Mouse (Mus musculus): Measurements from ENCODE around the gene Ophn1. TPM values are rescaled to one million over a fixed set of nuclear protein-coding genes. Genes with fewer than 3 reads are reported as not detected.

Ophn1 gene
- polyA plus RNA-seq, 1 experiment from 2014 or later, result 39.7 TPM

GRCm38 (mm10) chrX:98856046-98856445 is 34.8 kb downstream of the Ophn1 start:
- 80% methylated on average over 2 of the region's 2 CpGs for WGBS
- no peak overlapping the region for H3K9ac ChIP-seq
- H3K27me3 ChIP-seq (ENCODE audit: control insufficient read depth, insufficient read depth, low read length), result peaks cover 11% of the 10 kb centered on the region; the same call in 1 of the 2 replicates
- no peak overlapping the region for H3K4me2 ChIP-seq (replicated peaks)
- DNase-seq (ENCODE audit: low spot score) (no peak), ATAC-seq (ENCODE audit: low FRiP score) (no peak)
- H3K9me3 ChIP-seq (ENCODE audit: control insufficient read depth, low read length), result no peaks in the 10 kb centered on the region
- no peaks in the 10 kb centered on the region for H3K36me3 ChIP-seq (replicated peaks; ENCODE audit: control insufficient read depth, insufficient read depth)
- no peak overlapping the region for H3K27ac ChIP-seq
- H3K4me3 ChIP-seq (replicated peaks; ENCODE audit: low read length), result no peak overlapping the region
- no peaks in the 10 kb centered on the region for H3K4me1 ChIP-seq (replicated peaks; ENCODE audit: control insufficient read depth, insufficient read depth, low read length)

DNA sequence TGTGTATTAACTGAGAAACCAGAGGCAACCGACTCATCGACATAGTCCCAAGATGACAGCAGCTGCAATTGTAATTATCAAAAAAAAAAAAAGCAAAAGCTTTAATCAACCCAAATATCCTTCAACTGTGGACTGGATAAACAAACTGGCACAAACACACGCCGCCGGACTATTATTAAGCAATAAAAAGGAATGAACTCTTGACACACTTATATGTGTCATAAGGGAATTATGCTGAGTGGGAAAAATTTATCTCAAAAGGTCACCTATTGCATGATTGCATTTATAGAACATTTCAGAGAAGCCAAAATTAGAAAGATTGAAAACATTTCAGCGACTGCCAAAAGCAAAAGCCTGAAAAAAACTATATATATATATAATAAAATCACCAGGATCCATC is 40.0 kb downstream of the Ophn1 start:
- H3K4me3 ChIP-seq (replicated peaks; ENCODE audit: low read length), result no peak overlapping the region
- DNase-seq (ENCODE audit: low spot score), result no peak
- WGBS, result 86% methylated on average over 6 of the region's 6 CpGs
- H3K27me3 ChIP-seq (ENCODE audit: control insufficient read depth, insufficient read depth, low read length), result 0 out of 2 replicates have a peak, but pooled peaks cover 3% of the 10 kb centered on the region
- no peak overlapping the region for H3K27ac ChIP-seq
- no peak overlapping the region for H3K4me2 ChIP-seq (replicated peaks)
- ATAC-seq (ENCODE audit: low FRiP score), result no peak
- H3K9me3 ChIP-seq (ENCODE audit: control insufficient read depth, low read length), result no peaks in the 10 kb centered on the region
- no peaks in the 10 kb centered on the region for H3K36me3 ChIP-seq (replicated peaks; ENCODE audit: control insufficient read depth, insufficient read depth)
- H3K4me1 ChIP-seq (replicated peaks; ENCODE audit: control insufficient read depth, insufficient read depth, low read length), result no peaks in the 10 kb centered on the region
- no peak overlapping the region for H3K9ac ChIP-seq

- no peak overlapping the region for H3K4me3 ChIP-seq (replicated peaks; ENCODE audit: low read length)
- WGBS, result 67% methylated on average over 2 of the region's 2 CpGs
- ATAC-seq (ENCODE audit: low FRiP score), result no peak
- no peaks in the 10 kb centered on the region for H3K27me3 ChIP-seq (ENCODE audit: control insufficient read depth, insufficient read depth, low read length)
- H3K4me2 ChIP-seq (replicated peaks), result no peak overlapping the region
- H3K9ac ChIP-seq, result no peak overlapping the region
- H3K36me3 ChIP-seq (replicated peaks; ENCODE audit: control insufficient read depth, insufficient read depth), result no peaks in the 10 kb centered on the region
- no peak overlapping the region for H3K27ac ChIP-seq
- no peak for DNase-seq (ENCODE audit: low spot score)
- no peaks in the 10 kb centered on the region for H3K9me3 ChIP-seq (ENCODE audit: control insufficient read depth, low read length)
- H3K4me1 ChIP-seq (replicated peaks; ENCODE audit: control insufficient read depth, insufficient read depth, low read length), result no peaks in the 10 kb centered on the region
Measured at GRCm38 (mm10) chrX:98841606-98842005, 49.2 kb downstream of the Ophn1 start.

DNA sequence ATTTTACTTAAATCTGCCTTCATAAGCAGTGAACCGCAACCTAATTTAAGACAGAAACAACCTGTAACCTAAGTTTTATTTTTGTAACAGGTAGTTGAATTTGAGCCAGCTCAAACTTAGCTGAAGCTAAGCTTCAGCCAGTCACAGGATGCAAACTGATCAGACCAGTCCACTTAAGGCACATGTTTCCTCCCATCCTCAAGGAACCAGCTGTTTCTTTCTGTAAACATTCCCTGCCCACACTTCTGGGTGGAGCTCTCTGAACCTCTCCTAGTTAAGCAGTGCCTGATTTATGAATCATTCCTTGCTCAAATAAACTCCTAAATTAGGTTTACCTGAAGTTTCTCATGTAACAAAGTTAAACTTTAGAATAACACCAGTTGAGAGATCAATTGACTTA is 54.8 kb downstream of the Ophn1 start:
- 88% methylated on average over 1 of the region's 1 CpGs for WGBS
- no peaks in the 10 kb centered on the region for H3K27me3 ChIP-seq (ENCODE audit: control insufficient read depth, insufficient read depth, low read length)
- DNase-seq (ENCODE audit: low spot score) (no peak), ATAC-seq (ENCODE audit: low FRiP score) (no peak)
- no peaks in the 10 kb centered on the region for H3K4me1 ChIP-seq (replicated peaks; ENCODE audit: control insufficient read depth, insufficient read depth, low read length)
- no peaks in the 10 kb centered on the region for H3K36me3 ChIP-seq (replicated peaks; ENCODE audit: control insufficient read depth, insufficient read depth)
- no peak overlapping the region for H3K9ac ChIP-seq
- H3K4me2 ChIP-seq (replicated peaks), result no peak overlapping the region
- no peaks in the 10 kb centered on the region for H3K9me3 ChIP-seq (ENCODE audit: control insufficient read depth, low read length)
- H3K27ac ChIP-seq, result no peak overlapping the region
- H3K4me3 ChIP-seq (replicated peaks; ENCODE audit: low read length), result no peak overlapping the region

DNA sequence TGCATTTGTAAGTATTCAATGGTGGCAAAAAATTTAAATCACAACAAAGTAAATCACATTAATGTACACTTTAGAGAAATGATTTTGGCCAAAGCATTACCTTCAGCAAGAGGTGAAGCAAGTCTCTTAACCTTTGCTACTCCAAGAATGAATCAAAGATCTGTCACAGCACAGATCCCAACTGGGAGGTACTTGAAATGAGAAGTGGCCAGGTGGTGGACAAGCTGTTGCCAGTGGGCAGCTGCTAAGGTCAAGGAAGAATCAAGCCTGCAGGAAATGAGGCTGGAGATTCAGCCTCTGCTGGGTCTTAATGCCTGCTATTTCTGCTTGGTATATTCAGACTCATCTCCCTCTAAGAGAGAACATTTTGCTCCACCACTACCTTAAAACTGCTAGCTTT is 87.0 kb downstream of the Ophn1 start:
- Histone ChIP-seq H3K9me3 (ENCODE audit: control insufficient read depth, low read length) (no peaks in the 10 kb centered on the region), H3K9ac (no peak overlapping the region), H3K36me3 (replicated peaks; ENCODE audit: control insufficient read depth, insufficient read depth) (no peaks in the 10 kb centered on the region), H3K4me2 (replicated peaks) (no peak overlapping the region), H3K27ac (no peak overlapping the region), H3K4me1 (replicated peaks; ENCODE audit: control insufficient read depth, insufficient read depth, low read length) (no peaks in the 10 kb centered on the region), H3K27me3 (ENCODE audit: control insufficient read depth, insufficient read depth, low read length) (no peaks in the 10 kb centered on the region), H3K4me3 (replicated peaks; ENCODE audit: low read length) (no peak overlapping the region)
- DNase-seq (ENCODE audit: low spot score) (no peak), ATAC-seq (ENCODE audit: low FRiP score) (no peak)

DNA sequence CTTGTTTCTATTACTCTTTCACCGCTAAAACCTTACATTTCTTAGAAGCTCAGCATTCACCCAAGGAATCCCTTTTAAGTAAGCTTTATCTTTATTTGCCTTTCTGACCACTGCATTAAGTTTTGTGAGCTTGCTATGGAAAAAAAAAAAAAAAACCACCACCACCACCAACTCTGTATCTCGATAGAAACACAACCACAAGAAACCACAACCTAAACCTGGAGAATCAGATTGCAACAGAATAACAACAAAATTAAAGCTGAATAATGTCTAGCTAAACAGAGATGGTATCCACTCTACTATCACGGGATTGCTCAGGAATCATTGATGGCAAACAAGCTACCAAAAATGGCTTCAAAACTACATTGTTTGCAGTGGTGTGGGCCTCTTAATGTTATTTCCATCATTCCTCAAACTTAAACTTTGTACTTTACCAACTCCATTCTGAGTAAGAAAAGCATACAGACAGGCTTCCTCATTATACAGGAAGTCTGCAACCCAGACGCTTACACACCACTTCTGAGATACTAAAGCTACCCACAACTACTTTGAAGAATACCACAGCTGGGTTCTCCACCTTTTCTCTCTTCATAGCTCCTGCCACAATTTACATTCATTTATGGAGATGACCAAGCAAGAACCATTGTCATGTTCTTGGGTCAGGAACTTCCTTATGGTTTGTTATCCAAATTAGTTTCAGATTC is 116.4 kb downstream of the Ophn1 start:
- WGBS, result 85% methylated on average over 4 of the region's 4 CpGs
- Histone ChIP-seq H3K4me3 (replicated peaks; ENCODE audit: low read length) (no peak overlapping the region), H3K36me3 (replicated peaks; ENCODE audit: control insufficient read depth, insufficient read depth) (no peaks in the 10 kb centered on the region), H3K27ac (no peak overlapping the region), H3K4me2 (replicated peaks) (no peak overlapping the region), H3K9me3 (ENCODE audit: control insufficient read depth, low read length) (no peaks in the 10 kb centered on the region), H3K4me1 (replicated peaks; ENCODE audit: control insufficient read depth, insufficient read depth, low read length) (no peaks in the 10 kb centered on the region), H3K27me3 (ENCODE audit: control insufficient read depth, insufficient read depth, low read length) (no peaks in the 10 kb centered on the region), H3K9ac (no peak overlapping the region)
- no peak for ATAC-seq (ENCODE audit: low FRiP score)
- DNase-seq (ENCODE audit: low spot score), result no peak

DNA sequence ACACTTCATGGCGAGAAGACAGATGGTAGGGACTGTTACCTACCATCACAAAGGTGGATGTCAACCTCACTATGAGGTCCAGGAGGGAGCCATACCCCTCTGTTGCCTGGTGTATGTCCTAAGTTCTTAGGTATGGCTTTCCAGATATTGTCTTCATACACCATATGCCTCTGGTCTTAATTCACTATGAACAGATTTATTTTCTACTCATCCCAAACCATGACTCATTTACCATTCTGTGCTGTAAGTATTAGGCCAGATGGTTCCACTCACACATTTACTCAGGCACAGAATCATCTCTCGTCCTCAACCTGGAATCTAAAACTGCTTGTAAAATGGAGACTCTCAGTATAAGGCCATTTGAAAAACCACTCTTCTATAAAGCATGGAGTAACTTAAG is 135.7 kb downstream of the Ophn1 start:
- Histone ChIP-seq H3K4me3 (replicated peaks; ENCODE audit: low read length) (no peak overlapping the region), H3K4me1 (replicated peaks; ENCODE audit: control insufficient read depth, insufficient read depth, low read length) (no peaks in the 10 kb centered on the region), H3K4me2 (replicated peaks) (no peak overlapping the region), H3K27me3 (ENCODE audit: control insufficient read depth, insufficient read depth, low read length) (no peaks in the 10 kb centered on the region), H3K36me3 (replicated peaks; ENCODE audit: control insufficient read depth, insufficient read depth) (no peaks in the 10 kb centered on the region), H3K9me3 (ENCODE audit: control insufficient read depth, low read length) (no peaks in the 10 kb centered on the region), H3K9ac (no peak overlapping the region), H3K27ac (no peak overlapping the region)
- no peak for ATAC-seq (ENCODE audit: low FRiP score)
- no peak for DNase-seq (ENCODE audit: low spot score)
- 82% methylated on average over 2 of the region's 2 CpGs for WGBS

GRCm38 (mm10) chrX:98751279-98751817 is 139.5 kb downstream of the Ophn1 start:
- no peaks in the 10 kb centered on the region for H3K9me3 ChIP-seq (ENCODE audit: control insufficient read depth, low read length)
- no peak overlapping the region for H3K4me2 ChIP-seq (replicated peaks)
- no peak overlapping the region for H3K4me3 ChIP-seq (replicated peaks; ENCODE audit: low read length)
- H3K36me3 ChIP-seq (replicated peaks; ENCODE audit: control insufficient read depth, insufficient read depth), result no peaks in the 10 kb centered on the region
- H3K27me3 ChIP-seq (ENCODE audit: control insufficient read depth, insufficient read depth, low read length), result no peaks in the 10 kb centered on the region
- DNase-seq (ENCODE audit: low spot score), result no peak
- ATAC-seq (ENCODE audit: low FRiP score), result no peak
- no peak overlapping the region for H3K27ac ChIP-seq
- H3K9ac ChIP-seq, result no peak overlapping the region
- WGBS, result 78% methylated on average over 1 of the region's 1 CpGs
- H3K4me1 ChIP-seq (replicated peaks; ENCODE audit: control insufficient read depth, insufficient read depth, low read length), result no peaks in the 10 kb centered on the region

- Histone ChIP-seq H3K4me3 (replicated peaks; ENCODE audit: low read length) (no peak overlapping the region), H3K9me3 (ENCODE audit: control insufficient read depth, low read length) (no peaks in the 10 kb centered on the region), H3K27me3 (ENCODE audit: control insufficient read depth, insufficient read depth, low read length) (no peaks in the 10 kb centered on the region), H3K27ac (no peak overlapping the region), H3K4me1 (replicated peaks; ENCODE audit: control insufficient read depth, insufficient read depth, low read length) (no peaks in the 10 kb centered on the region), H3K36me3 (replicated peaks; ENCODE audit: control insufficient read depth, insufficient read depth) (no peaks in the 10 kb centered on the region), H3K4me2 (replicated peaks) (no peak overlapping the region), H3K9ac (no peak overlapping the region)
- ATAC-seq (ENCODE audit: low FRiP score), result no peak
- DNase-seq (ENCODE audit: low spot score), result no peak
- 88% methylated on average over 5 of the region's 5 CpGs for WGBS
Measured at GRCm38 (mm10) chrX:98736758-98737157, 154.1 kb downstream of the Ophn1 start.

DNA sequence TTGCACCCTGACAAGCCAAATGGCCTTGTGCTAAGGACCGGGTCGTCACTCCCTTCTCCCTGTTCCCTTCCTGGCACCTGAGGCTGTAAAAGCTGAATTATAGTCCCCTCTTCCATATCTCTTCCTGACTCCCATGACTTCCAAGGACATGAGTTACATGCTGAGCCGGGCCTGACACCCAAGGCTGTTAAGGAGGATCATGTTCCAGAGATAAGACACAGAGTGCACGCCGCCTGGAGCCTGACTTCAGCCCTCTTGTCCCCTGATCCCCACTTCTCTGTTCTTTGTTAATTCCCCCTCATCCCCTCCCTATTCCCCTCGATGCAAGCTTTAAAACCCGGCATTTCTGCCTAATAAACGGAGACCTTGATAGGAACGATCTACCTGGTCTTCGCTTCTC is 167.8 kb downstream of the Ophn1 start:
- no peaks in the 10 kb centered on the region for H3K9me3 ChIP-seq (ENCODE audit: control insufficient read depth, low read length)
- H3K4me1 ChIP-seq (replicated peaks; ENCODE audit: control insufficient read depth, insufficient read depth, low read length), result no peaks in the 10 kb centered on the region
- 92% methylated on average over 10 of the region's 10 CpGs for WGBS
- H3K27ac ChIP-seq, result no peak overlapping the region
- H3K4me2 ChIP-seq (replicated peaks), result no peak overlapping the region
- ATAC-seq (ENCODE audit: low FRiP score) (no peak), DNase-seq (ENCODE audit: low spot score) (no peak)
- H3K27me3 ChIP-seq (ENCODE audit: control insufficient read depth, insufficient read depth, low read length), result no peaks in the 10 kb centered on the region
- H3K36me3 ChIP-seq (replicated peaks; ENCODE audit: control insufficient read depth, insufficient read depth), result no peaks in the 10 kb centered on the region
- H3K9ac ChIP-seq, result no peak overlapping the region
- no peak overlapping the region for H3K4me3 ChIP-seq (replicated peaks; ENCODE audit: low read length)

Data from hindbrain, embryonic 14.5 days (tissue).